Mouse (Mus musculus): ENCODE data around the gene Olfr832. TPM values are rescaled to one million over a fixed set of nuclear protein-coding genes. Genes with fewer than 3 reads are reported as not detected.
"Not testable (repeated sequence)": the region's sequence is repeated elsewhere in the genome, so short reads cannot be mapped to it uniquely, and the experiment has no call there.

Olfr832 gene
- total RNA-seq (2021): not detected
- long read RNA-seq, experiment 1: 0 reads
- long read RNA-seq, experiment 2: 0 reads

DNA sequence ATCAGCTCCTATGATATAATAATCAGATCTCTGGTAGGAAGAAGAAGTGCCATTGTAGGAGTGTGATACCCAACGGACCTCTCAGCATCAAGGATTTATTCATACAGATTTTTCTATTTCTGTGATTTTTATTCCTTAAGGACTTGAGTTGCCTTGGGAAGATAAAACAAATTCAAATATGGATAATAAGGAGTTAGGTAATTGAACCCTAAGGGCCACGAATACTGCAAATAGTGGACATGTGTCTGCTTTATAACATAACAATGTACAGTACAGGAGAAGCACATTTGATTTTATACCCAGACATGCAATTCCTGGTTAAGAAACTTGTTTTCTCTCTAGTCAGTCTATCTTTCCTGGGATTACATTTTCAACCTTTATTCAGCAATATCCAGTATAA is at the start of gene Olfr832:
Gene Olfr832, plus strand, starts transcription at position 301 of the 400 bp plus-strand sequence.
- intact Hi-C loops (cut with DNase I); H3K27ac ChIP-seq; DNase-seq (ENCODE audit: extremely low spot score in 1 of 2, low spot score in 2 of 2); H3K4me3 ChIP-seq: not testable (repeated sequence)

DNA sequence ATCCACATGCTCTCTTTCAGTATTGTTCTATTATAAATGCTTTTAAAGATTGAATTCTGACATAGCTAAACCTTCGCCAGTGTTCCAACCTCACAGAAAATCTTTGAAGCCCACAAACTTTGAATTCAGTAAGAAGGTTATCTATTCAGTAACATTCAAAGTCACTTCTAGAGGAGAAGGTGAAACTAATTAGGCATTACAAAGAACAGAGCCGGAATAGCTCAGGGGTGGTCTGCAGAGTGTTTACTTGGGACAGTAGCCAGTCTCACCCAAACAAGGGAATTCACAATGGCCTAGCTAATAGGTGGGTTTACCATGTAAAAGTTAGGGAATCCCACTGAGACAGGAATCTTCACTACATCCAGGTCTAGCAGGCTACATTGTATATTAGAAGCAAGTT is 29.2 kb upstream of the Olfr832 start:
- intact Hi-C loops (cut with DNase I); H3K4me3 ChIP-seq; DNase-seq (ENCODE audit: extremely low spot score in 1 of 2, low spot score in 2 of 2); H3K27ac ChIP-seq: not testable (repeated sequence)

DNA sequence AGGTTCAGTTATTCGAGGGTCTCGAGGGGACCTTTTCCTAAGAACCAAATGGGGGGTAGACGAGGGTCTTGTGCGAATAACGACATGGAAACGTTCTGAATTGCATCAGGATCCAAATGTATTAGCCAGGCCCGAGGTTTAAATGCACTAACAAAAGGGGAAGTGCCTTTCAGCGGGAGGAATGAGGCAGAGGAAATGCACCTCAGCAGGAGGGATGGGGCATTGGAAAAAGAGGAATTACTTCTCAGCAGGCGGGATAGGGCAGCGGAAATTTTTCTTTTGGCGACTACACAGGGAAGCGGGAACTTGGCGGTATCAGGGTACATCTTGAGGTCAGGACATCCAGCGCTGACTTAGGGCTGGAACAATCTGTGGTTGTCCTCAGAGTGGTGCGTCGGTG is 9.0 kb upstream of the Olfr832 start:
- H3K4me3 ChIP-seq; H3K27ac ChIP-seq; intact Hi-C loops (cut with DNase I); DNase-seq (ENCODE audit: extremely low spot score in 1 of 2, low spot score in 2 of 2): not testable (repeated sequence)

DNA sequence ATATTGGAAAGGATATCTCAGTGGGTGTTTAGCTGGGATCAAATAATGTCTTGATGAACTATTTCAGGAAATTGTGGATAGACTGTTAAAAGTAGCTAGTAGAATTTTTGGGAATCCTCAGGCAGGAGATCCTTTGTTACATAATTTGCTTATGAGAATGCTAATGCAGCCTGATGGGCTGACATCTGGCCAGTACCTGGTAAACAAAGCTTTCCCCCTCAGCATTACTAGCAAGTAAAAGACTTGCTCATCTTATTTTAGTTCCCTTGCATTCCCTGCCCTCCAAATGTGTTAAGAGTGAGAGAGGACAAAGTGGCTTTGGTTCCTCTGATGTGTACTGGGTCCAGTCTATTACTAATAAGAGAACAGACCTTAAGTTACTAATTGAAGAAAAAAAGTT is 25.1 kb downstream of the Olfr832 start:
- TF ChIP-seq CTCF (IDR thresholded peaks at IDR 0.05): no peak
- intact Hi-C loops (cut with DNase I): loop anchor here (1.0 kb wide), 1 partner anchor 43 kb away; no protein-coding TSS in a partner anchor
- Histone ChIP-seq H3K27ac (no peak overlapping the region), H3K4me3 (no peak overlapping the region)
- no peak for DNase-seq (ENCODE audit: extremely low spot score in 1 of 2, low spot score in 2 of 2)

DNA sequence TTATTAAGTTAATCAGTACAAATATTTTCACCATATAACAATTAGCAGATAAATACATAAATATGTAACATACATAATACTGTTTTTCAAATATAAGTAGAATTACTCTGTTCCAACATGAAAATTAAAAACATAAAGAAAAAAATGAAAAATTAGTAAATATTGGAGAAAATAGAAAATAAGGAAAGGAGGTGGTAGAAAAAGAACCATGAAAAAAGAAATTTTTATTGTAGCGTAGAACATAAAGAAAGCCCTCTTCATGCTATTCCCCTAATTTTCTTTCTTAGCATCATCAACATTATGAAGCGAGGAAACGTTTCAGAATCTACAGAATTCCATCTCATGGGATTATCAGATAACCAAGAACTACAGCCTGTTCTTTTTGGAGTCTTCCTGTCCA is 50.8 kb downstream of the Olfr832 start, which contains the start of gene Olfr834:
Gene Olfr834, plus strand, starts transcription at position 301 of the 400 bp plus-strand sequence.
- Histone ChIP-seq H3K4me3 (no peak within 1 kb of the TSS), H3K27ac (no peak within 1 kb of the TSS)
- intact Hi-C loops (cut with DNase I): no loop called here
- TF ChIP-seq CTCF (IDR thresholded peaks at IDR 0.05): no peak
- no peak for DNase-seq (ENCODE audit: extremely low spot score in 1 of 2, low spot score in 2 of 2)

Other genes starting within 250 kb of the Olfr832 start
- not detected for gene Olfr24, start 173.1 kb upstream of the Olfr832 start, total RNA-seq (2021)
- not detected for gene Olfr828, start 117.6 kb upstream of the Olfr832 start, total RNA-seq (2021)
- not detected for gene Olfr829, start 82.2 kb upstream of the Olfr832 start, total RNA-seq (2021)
- not detected for gene Olfr830, start 62.4 kb upstream of the Olfr832 start, total RNA-seq (2021)
- not detected for gene Olfr834, start 50.9 kb downstream of the Olfr832 start, total RNA-seq (2021)
- gene Olfr835, start 95.6 kb downstream of the Olfr832 start, total RNA-seq (2021): not detected
- gene Olfr836, start 183.3 kb downstream of the Olfr832 start, total RNA-seq (2021): not detected
- not detected for gene Olfr837, start 199.2 kb downstream of the Olfr832 start, total RNA-seq (2021)
- under 1 TPM in 1 of 2 experiments, not detected in 1; 0.11 TPM for gene Olfr839-ps1, start 240.2 kb downstream of the Olfr832 start, total RNA-seq (2021)